Mouse (Mus musculus) small intestine, adult 2 months (tissue): ENCODE data around the gene Tmx2.

ENCODE experiments used
- CTCF ChIP-seq: fragments of 200-500 bp; IDR thresholded peaks from 2 replicates; pipeline ENCODE4 v1.5.1; 2012; ENCODE audit warnings: low read depth, mild to moderate bottlenecking, control low read depth, inconsistent platforms, low read length, moderate library complexity, mixed read lengths; ENCODE audit not compliant: insufficient replicate concordance, insufficient read length; ENCODE audit errors: extremely low read depth
- POLR2A ChIP-seq: fragments of 200-500 bp; IDR thresholded peaks from 2 replicates; pipeline ENCODE4 v1.6.1; 2012; ENCODE audit warnings: low read depth, mild to moderate bottlenecking, control low read depth, inconsistent platforms, low read length, moderate library complexity

GRCm38 (mm10) chr2:84658806-84659205 lies 20.1 kb downstream of the Tmx2 start, which contains the start of gene Btbd18:
- TF ChIP-seq POLR2A: no peak
- no peak for TF ChIP-seq CTCF
